Mouse (Mus musculus): ENCODE results near the gene Opn1mw. TPM values are rescaled to one million over a fixed set of nuclear protein-coding genes. Genes with fewer than 3 reads are reported as not detected.
"Not testable (repeated sequence)": the region's sequence is repeated elsewhere in the genome, so short reads cannot be mapped to it uniquely, and the experiment has no call there.

Opn1mw gene
- polyA plus RNA-seq, 1 experiment = not detected

DNA sequence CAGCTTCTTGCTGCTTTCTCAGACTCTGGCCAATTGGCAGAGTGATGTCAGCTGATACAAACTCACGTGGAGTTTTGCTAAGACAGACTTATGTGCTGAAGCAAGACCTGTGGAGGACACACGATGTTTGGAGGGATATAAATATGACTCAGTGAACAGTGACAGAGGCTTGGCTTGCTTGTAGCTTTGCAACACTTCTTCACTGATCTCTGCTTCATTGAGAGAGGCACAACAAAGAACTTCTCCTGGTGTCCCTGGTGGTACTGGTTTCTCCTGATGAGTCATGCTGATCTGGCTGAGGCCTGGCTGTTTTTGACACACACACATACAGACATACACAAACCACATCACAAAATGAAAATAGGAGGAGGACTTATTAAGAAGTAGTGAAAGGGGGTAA is 21.3 kb upstream of the Opn1mw start:
- WGBS = 61% methylated on average over 2 of the region's 2 CpGs
- TF ChIP-seq CTCF (IDR thresholded peaks at IDR 0.05; ENCODE audit: extremely low read depth, insufficient read depth, insufficient read length, insufficient replicate concordance) = no peak
- no peak for TF ChIP-seq POLR2A (IDR thresholded peaks at IDR 0.05; ENCODE audit: low read depth, low read length)
- Histone ChIP-seq H3K4me3 (ENCODE audit: extremely low read depth, insufficient read depth, insufficient read length) (no peak overlapping the region), H3K27ac (ENCODE audit: insufficient read depth, low read length) (no peak overlapping the region), H3K27me3 (ENCODE audit: control insufficient read depth, insufficient read depth, low read length) (no peaks in the 10 kb centered on the region), H3K36me3 (ENCODE audit: control insufficient read depth, insufficient read depth, low read length) (no peaks in the 10 kb centered on the region), H3K4me1 (ENCODE audit: control insufficient read depth, insufficient read depth, insufficient read length) (no peaks in the 10 kb centered on the region; the same call in 1 of the 2 replicates)
- DNase-seq (ENCODE audit: low read depth in 1 of 2, low spot score in 2 of 2) = no peak

GRCm38 (mm10) chrX:74108747-74109146 is 18.5 kb upstream of the Opn1mw start:
- no peaks in the 10 kb centered on the region for H3K27me3 ChIP-seq (ENCODE audit: control insufficient read depth, insufficient read depth, low read length)
- no peak for DNase-seq (ENCODE audit: low read depth in 1 of 2, low spot score in 2 of 2)
- H3K4me1 ChIP-seq (ENCODE audit: control insufficient read depth, insufficient read depth, insufficient read length) = no peaks in the 10 kb centered on the region; the same call in 1 of the 2 replicates
- H3K36me3 ChIP-seq (ENCODE audit: control insufficient read depth, insufficient read depth, low read length) = no peaks in the 10 kb centered on the region
- H3K4me3 ChIP-seq (ENCODE audit: extremely low read depth, insufficient read depth, insufficient read length) = no peak overlapping the region
- WGBS = 48% methylated on average over 3 of the region's 3 CpGs
- H3K27ac ChIP-seq (ENCODE audit: insufficient read depth, low read length) = no peak overlapping the region
- no peak for TF ChIP-seq CTCF (IDR thresholded peaks at IDR 0.05; ENCODE audit: extremely low read depth, insufficient read depth, insufficient read length, insufficient replicate concordance)
- no peak for TF ChIP-seq POLR2A (IDR thresholded peaks at IDR 0.05; ENCODE audit: low read depth, low read length)

DNA sequence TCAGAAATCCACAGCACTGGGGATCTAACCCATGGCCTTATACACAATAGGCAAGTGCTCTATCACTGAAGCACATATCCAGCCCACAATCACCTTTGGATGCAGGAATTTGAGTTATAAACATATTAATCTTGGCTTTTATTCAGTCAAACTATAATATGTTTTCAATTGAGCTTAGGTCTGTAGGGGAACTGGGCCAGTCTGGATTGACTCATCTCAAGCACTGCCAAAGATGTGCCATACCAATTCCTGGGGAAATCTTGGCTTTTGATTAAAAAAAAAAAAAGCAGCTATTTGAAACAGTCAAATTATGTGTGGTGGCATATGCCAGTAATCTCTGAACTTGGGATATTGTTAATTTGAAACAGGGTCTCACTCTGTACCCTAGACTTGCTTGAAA is 13.2 kb upstream of the Opn1mw start:
- H3K4me1 ChIP-seq (ENCODE audit: control insufficient read depth, insufficient read depth, insufficient read length) = no peaks in the 10 kb centered on the region
- DNase-seq (ENCODE audit: low read depth in 1 of 2, low spot score in 2 of 2) = no peak
- H3K4me3 ChIP-seq (ENCODE audit: extremely low read depth, insufficient read depth, insufficient read length) = no peak overlapping the region
- H3K27me3 ChIP-seq (ENCODE audit: control insufficient read depth, insufficient read depth, low read length) = no peaks in the 10 kb centered on the region
- H3K27ac ChIP-seq (ENCODE audit: insufficient read depth, low read length) = no peak overlapping the region
- H3K36me3 ChIP-seq (ENCODE audit: control insufficient read depth, insufficient read depth, low read length) = no peaks in the 10 kb centered on the region
- no peak for TF ChIP-seq CTCF (IDR thresholded peaks at IDR 0.05; ENCODE audit: extremely low read depth, insufficient read depth, insufficient read length, insufficient replicate concordance)
- TF ChIP-seq POLR2A (IDR thresholded peaks at IDR 0.05; ENCODE audit: low read depth, low read length) = no peak

- peak; percentile 47; the same call in 1 of the 2 replicates for TF ChIP-seq CTCF (IDR thresholded peaks at IDR 0.05; ENCODE audit: extremely low read depth, insufficient read depth, insufficient read length, insufficient replicate concordance)
- no peak for TF ChIP-seq POLR2A (IDR thresholded peaks at IDR 0.05; ENCODE audit: low read depth, low read length)
- no peaks in the 10 kb centered on the region for H3K4me1 ChIP-seq (ENCODE audit: control insufficient read depth, insufficient read depth, insufficient read length)
- H3K36me3 ChIP-seq (ENCODE audit: control insufficient read depth, insufficient read depth, low read length) = no peaks in the 10 kb centered on the region
- H3K27ac ChIP-seq (ENCODE audit: insufficient read depth, low read length) = peak overlapping the region; percentile 64
- DNase-seq (ENCODE audit: low read depth in 1 of 2, low spot score in 2 of 2) = peak; percentile 49 to 70
- H3K4me3 ChIP-seq (ENCODE audit: extremely low read depth, insufficient read depth, insufficient read length) = peak overlapping the region; percentile 59; the same call in 1 of the 2 replicates
- 17% methylated on average over 10 of the region's 10 CpGs for WGBS
- H3K27me3 ChIP-seq (ENCODE audit: control insufficient read depth, insufficient read depth, low read length) = no peaks in the 10 kb centered on the region
Observed at GRCm38 (mm10) chrX:74115511-74115910, 11.8 kb upstream of the Opn1mw start.

- TF ChIP-seq POLR2A (IDR thresholded peaks at IDR 0.05; ENCODE audit: low read depth, low read length) (no peak), CTCF (IDR thresholded peaks at IDR 0.05; ENCODE audit: extremely low read depth, insufficient read depth, insufficient read length, insufficient replicate concordance) (no peak)
- Histone ChIP-seq H3K36me3 (ENCODE audit: control insufficient read depth, insufficient read depth, low read length) (no peaks in the 10 kb centered on the region), H3K4me1 (ENCODE audit: control insufficient read depth, insufficient read depth, insufficient read length) (no peaks in the 10 kb centered on the region), H3K27me3 (ENCODE audit: control insufficient read depth, insufficient read depth, low read length) (no peaks in the 10 kb centered on the region), H3K27ac (ENCODE audit: insufficient read depth, low read length) (no peak overlapping the region), H3K4me3 (ENCODE audit: extremely low read depth, insufficient read depth, insufficient read length) (no peak overlapping the region)
- peak in 1 of 2 experiments; percentile 45 for DNase-seq (ENCODE audit: low read depth in 1 of 2, low spot score in 2 of 2)
- WGBS = 68% methylated on average over 2 of the region's 2 CpGs
Observed at GRCm38 (mm10) chrX:74124975-74125374, 2.3 kb upstream of the Opn1mw start.

GRCm38 (mm10) chrX:74135263-74135662 is 8.0 kb downstream of the Opn1mw start, which contains the start of gene Mecp2:
Gene Mecp2 (minus strand): TSS chrX:74135363.
- 16% methylated on average over 1 of the region's 1 CpGs for WGBS
- DNase-seq (ENCODE audit: low read depth in 1 of 2, low spot score in 2 of 2); H3K4me1 ChIP-seq (ENCODE audit: control insufficient read depth, insufficient read depth, insufficient read length); H3K27me3 ChIP-seq (ENCODE audit: control insufficient read depth, insufficient read depth, low read length); H3K4me3 ChIP-seq (ENCODE audit: extremely low read depth, insufficient read depth, insufficient read length); H3K36me3 ChIP-seq (ENCODE audit: control insufficient read depth, insufficient read depth, low read length); H3K27ac ChIP-seq (ENCODE audit: insufficient read depth, low read length): not testable (repeated sequence)

GRCm38 (mm10) chrX:74167738-74168137 is 40.5 kb downstream of the Opn1mw start, which contains the start of gene Tex28:
Gene Tex28 (minus strand): TSS chrX:74167838.
- no peak for DNase-seq (ENCODE audit: low read depth in 1 of 2, low spot score in 2 of 2)
- TF ChIP-seq CTCF (IDR thresholded peaks at IDR 0.05; ENCODE audit: extremely low read depth, insufficient read depth, insufficient read length, insufficient replicate concordance) (no peak), POLR2A (IDR thresholded peaks at IDR 0.05; ENCODE audit: low read depth, low read length) (no peak)
- Histone ChIP-seq H3K27me3 (ENCODE audit: control insufficient read depth, insufficient read depth, low read length) (no peaks in the 10 kb centered on the region), H3K27ac (ENCODE audit: insufficient read depth, low read length) (no peak within 1 kb of the TSS), H3K4me1 (ENCODE audit: control insufficient read depth, insufficient read depth, insufficient read length) (no peaks in the 10 kb centered on the region), H3K4me3 (ENCODE audit: extremely low read depth, insufficient read depth, insufficient read length) (no peak within 1 kb of the TSS), H3K36me3 (ENCODE audit: control insufficient read depth, insufficient read depth, low read length) (no peaks in the 10 kb centered on the region)
- WGBS = 95% methylated on average over 1 of the region's 1 CpGs
